Mouse (Mus musculus): ENCODE results near the gene Siglece.
"Not testable (repeated sequence)": the region's sequence is repeated elsewhere in the genome, so short reads cannot be mapped to it uniquely, and the experiment has no call there.

The Siglece gene

DNA sequence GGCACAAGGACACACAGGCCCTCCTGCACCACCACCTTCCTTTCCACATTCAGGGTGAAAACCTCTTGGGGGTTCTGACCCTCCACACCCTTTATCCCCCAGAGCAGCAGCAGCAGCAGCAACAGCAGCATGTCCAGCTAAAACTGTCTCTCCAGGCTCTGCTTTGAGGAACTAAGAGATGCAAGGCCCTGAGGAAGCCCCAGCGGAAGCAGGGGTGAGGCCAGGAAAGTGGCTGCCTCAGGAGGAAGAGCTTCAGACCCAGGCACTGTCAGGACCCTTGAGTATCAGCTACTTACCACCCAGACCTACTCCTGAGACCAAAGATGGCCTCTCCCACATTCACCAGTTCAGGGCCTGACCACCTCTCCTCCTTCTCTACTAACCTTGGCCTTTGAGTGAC is at the start of gene Siglece:
TSS of gene Siglece (minus strand) at position 160 of the 400 bp plus-strand sequence.
- in situ Hi-C loops (cut with MboI, MseI): no loop called here

DNA sequence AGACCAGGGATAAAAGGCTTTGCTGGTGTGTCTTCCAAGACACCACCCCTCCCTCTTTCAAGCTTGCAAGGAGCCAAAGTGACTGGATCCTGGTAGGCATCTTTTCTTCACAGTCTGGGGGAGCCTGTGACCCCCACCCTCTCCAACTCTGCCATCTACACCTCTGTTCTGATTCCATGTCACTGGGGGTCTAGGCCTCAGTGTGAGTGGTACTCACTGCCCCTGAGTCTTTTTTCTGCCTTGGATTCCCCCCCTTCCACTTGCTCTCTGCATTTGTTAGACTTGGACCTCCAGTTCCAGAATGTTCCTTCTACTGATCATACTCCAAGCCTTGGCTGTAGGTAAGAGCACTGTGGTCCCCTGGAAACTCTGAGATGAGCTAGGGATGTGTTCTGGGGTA is 30.2 kb upstream of the Siglece start, which contains the start of gene Klk14:
TSS of gene Klk14 (plus strand) at position 301 of the 400 bp plus-strand sequence.
- in situ Hi-C loops (cut with MboI, MseI): no loop called here

- in situ Hi-C loops (cut with MboI, MseI): no loop called here
These were observed 25.1 kb upstream of the Siglece start for GRCm38 (mm10) chr7:43685088-43685487.

DNA sequence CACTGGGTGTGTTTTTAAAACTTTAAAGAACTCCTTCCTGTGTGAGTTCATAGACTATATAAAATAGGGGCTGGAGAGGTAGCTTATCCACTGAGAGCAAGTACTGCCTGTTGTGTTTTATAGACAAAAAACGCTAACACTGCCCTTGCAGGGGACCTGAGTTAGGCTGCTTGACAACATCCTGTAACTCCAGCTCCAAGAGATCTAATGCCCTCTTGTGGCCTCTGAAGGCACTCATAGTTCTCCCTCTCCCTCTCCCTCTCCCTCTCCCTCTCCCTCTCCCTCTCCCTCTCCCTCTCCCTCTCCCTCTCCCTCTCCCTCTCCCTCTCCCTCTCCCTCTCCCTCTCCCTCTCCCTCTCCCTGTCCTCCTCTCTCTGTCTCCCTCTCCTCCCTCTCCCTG is 22.6 kb upstream of the Siglece start:
- in situ Hi-C loops (cut with MboI, MseI): loop anchor here (5.0 kb wide), 3 partner anchors 100 to 210 kb away; partner anchors contain the start of genes Klk10 (in 1 of the 2) and Klk4 (in 1 of the 2)

DNA sequence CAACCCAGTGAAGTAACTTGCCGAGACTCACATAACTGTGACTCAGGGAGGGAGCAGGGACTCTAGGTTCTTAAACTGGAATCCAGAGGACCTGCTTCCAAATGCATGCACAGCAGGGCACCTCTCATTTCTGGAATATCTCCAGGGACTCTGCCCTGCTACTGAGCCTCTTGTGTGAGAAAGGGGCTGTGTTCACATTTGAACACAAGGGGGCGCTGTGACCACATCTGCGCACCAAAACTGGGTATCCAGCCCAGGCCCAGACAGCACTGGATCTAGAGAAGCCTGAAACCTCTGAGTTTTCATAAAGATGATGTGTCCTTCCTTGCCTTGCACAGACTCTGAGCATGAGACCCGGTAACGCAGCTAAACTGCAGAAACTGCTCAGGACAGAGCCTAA is 21.0 kb upstream of the Siglece start:
- in situ Hi-C loops (cut with MboI, MseI): loop anchor here (5.0 kb wide), 3 partner anchors 101 to 211 kb away; partner anchors contain the start of genes Klk10 (in 1 of the 2) and Klk4 (in 1 of the 2)

DNA sequence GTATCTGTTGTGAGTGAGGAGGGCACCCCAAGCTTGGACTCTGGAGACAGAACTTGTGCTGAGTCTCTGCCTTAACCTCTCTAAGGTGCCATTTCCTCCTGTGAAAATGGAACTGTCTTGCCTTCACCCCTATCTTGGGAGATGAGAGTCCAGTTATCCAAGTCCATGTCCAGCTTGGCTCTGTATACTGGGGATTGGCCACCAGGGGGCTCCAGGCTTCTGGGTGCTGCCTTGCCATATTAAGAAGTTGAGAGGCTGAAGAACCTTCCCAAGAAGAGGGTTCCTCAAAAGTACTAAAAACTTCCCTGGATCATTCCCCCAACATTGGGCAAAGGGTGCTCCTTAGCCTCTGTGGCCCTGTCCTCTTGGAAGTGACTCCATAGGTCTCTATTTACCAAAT is 18.6 kb upstream of the Siglece start:
- in situ Hi-C loops (cut with MboI, MseI): no loop called here

- in situ Hi-C loops (cut with MboI, MseI): no loop called here
These were observed 15.1 kb upstream of the Siglece start for GRCm38 (mm10) chr7:43675091-43675490.

- in situ Hi-C loops (cut with MboI, MseI): loop anchor here (5.0 kb wide), 4 partner anchors 90 to 360 kb away; partner anchors contain the start of genes Klk10 (in 1 of the 2) and Zfp715 (in 1 of the 2)
These were observed 12.8 kb upstream of the Siglece start for GRCm38 (mm10) chr7:43672581-43673260.

- in situ Hi-C loops (cut with MboI, MseI): loop anchor here (5.0 kb wide), 4 partner anchors 90 to 360 kb away; partner anchors contain the start of genes Klk10 (in 1 of the 2) and Zfp715 (in 1 of the 2)
These were observed 12.0 kb upstream of the Siglece start, which contains the start of gene Ctu1 for GRCm38 (mm10) chr7:43671809-43672580. TSS of gene Ctu1 (plus strand) at chr7:43672016.

DNA sequence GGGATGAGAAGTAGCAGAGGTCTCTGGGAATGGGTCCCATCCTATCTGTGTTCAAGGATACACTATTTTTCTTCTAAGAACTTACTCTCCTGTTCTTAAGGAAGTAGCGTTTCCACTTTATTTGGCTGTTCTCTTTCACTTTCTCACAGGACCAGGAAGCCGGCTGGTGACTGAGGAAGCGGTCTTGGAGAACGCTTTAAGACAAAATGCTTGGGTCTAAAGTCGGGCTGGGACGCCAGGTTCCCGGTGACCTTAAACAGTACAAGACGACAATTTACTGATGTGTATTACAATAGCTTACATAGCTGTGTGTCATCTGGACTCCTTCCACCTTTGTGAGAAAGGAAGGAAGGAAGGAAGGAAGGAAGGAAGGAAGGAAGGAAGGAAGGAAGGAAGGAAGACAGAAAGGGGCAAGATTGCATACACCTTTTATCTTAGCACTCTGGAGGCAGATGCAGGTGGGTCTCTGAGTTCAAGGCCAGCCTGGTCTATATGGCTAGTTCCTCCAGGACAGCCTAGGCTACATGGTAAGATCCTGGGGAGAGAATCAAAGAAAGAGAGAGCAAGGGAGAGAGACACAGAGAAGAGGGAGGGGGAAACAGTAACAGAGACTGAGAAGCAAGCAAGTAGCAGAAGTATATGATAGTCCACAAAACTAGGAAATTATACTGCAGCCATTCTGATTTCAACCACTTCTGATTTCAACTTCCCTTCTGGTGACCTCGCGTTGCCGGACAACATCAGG is 11.3 kb upstream of the Siglece start:
- in situ Hi-C loops (cut with MboI, MseI): loop anchor here (5.0 kb wide), 4 partner anchors 89 to 359 kb away; partner anchors contain the start of genes Klk10 (in 1 of the 2) and Zfp715 (in 1 of the 2)

DNA sequence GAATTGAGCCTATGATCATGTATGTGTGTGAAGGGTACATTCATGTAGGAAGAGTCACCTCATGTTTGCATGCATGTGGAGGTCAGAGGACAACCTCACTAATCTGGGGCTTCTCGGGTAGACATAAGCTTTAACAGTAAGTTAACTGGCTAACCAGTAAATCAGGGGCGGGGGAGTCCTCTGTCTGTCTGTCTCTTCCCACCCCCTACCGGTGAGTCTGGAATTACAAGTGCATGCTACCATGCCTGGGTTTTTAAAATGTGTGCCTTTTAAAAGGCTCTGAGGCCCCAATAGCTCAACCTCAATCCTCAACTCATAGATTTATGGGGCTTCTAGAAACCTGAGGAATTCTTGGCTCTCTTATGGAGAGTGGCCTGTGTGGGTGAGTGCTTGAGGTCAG is 8.6 kb upstream of the Siglece start:
- in situ Hi-C loops (cut with MboI, MseI): no loop called here

DNA sequence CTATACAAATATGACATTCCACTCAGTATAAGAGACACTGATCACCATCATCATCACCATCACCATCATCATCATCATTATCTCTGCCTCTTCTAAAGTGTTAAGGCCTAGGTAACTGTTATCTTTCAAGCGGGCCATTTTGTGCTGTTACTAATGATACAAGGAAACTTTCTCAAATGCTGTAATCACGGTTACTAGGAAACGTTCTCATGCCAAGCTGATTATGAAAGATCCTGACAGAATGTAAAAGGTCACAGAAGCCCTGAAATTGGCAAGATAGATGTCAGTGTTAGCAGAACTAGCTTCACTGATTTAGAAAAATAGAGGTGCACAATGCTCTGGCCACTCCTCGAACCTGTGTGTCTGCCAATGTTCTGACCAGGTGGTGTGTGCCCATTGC is 7.3 kb upstream of the Siglece start:
- in situ Hi-C loops (cut with MboI, MseI): not testable (repeated sequence)

- in situ Hi-C loops (cut with MboI, MseI): no loop called here
These were observed 2.8 kb upstream of the Siglece start for GRCm38 (mm10) chr7:43662804-43663203.

GRCm38 (mm10) chr7:43656232-43656631 is 3.7 kb downstream of the Siglece start:
- in situ Hi-C loops (cut with MboI, MseI): no loop called here

DNA sequence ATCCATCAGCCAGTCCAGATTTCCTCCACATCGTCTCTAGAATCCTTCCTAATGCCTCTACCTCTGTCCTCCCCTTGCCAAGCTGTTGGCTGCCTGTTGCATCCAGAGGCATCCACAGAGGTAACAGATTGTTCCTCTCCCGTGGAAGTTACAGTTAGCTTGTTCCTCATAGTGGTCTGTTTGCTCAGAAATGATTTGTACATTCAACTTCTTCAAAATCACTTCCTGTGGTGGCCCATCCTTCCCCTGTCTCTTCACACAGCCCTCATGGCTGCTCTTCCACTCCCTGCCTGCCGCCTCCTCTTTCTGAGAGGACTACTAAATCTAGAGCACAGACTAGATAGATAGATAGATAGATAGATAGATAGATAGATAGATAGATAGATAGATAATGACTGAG is 5.4 kb downstream of the Siglece start:
- in situ Hi-C loops (cut with MboI, MseI): no loop called here

DNA sequence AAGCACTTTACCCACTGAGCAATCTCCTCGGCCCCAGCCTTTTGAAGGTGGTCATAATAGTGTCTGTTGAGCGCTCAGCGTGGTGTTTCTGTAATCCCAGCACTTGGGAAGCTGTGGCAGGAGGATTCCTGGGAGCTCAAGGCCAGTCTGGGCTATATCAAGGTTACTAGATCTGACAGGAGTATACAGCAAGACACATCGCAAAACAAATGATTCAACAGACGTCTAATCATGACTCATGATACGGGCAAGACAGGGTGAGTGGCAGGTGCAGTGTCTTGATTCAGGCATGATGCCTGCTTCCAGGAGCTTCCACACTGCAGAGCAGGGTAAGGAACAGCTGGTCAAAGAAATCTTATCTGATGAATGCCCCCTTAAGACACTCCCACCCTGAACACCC is 7.3 kb downstream of the Siglece start:
- in situ Hi-C loops (cut with MboI, MseI): no loop called here

- in situ Hi-C loops (cut with MboI, MseI): no loop called here
These were observed 16.8 kb downstream of the Siglece start for GRCm38 (mm10) chr7:43643046-43643652.

GRCm38 (mm10) chr7:43642587-43642986 is 17.4 kb downstream of the Siglece start:
- in situ Hi-C loops (cut with MboI, MseI): no loop called here

GRCm38 (mm10) chr7:43637118-43637517 is 22.8 kb downstream of the Siglece start:
- in situ Hi-C loops (cut with MboI, MseI): no loop called here

DNA sequence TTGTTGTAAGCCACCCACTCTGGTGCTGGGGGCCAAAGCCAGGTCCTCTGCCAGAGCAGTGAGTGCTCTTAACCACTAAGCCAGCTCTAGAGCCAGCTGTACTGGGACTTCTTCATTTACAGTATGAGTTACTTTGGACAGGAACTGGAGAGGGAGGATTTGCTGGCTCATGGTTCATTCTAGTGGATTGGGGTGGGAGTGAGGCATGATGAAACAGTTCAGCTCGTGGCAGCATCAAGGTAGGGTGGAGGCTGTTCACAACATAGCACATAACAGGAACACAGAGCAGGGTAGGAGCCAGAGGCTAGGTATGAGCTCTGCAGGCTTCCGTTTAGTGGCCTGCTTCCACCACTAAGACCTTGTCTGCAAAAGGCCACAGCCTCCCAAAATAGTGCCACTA is 23.8 kb downstream of the Siglece start:
- in situ Hi-C loops (cut with MboI, MseI): no loop called here

GRCm38 (mm10) chr7:43634500-43634899 is 25.5 kb downstream of the Siglece start, which contains the start of gene Ceacam18:
TSS of gene Ceacam18 (plus strand) at chr7:43634707.
- in situ Hi-C loops (cut with MboI, MseI): no loop called here
